Comparison of ENCODE assay signal across 17 mouse cellular contexts in the genomic region with DNA sequence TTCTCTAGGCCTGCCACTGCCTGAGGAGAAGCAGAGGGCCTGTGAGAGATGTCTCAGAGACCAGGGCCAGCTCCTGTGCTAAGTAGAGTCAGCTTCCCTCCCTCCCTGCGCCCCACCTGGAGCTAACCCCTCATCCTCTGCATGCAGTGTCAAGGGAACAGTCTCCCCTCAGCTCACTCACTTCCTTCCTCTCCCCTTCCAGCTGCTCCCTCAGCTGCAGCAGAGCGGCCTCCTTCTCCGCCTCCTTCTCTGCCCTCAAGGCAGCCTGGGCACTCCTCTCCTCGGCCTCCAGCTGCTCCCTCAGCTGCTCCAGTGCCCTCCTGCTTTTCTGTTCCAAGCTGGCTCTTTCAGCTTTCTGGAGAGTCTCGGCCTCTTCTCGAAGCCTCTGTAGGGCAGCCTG. TPM values are rescaled to one million over a fixed set of nuclear protein-coding genes. Genes with fewer than 3 reads are reported as not detected.
A peak's percentile ranks its signal among the peaks of the same experiment; 100 is the strongest.
DNase-seq lines count a peak whose midpoint lies in the region; ATAC-seq lines count a peak whose summit lies in the region.
"Had no signal": no experiment of that assay in that cellular context is flagged by ENCODE, and none has a peak within 500 bp of the region (broad histone marks: within the 10 kb centered on the region; RNA-seq: fewer than 3 reads in every experiment).

No protein-coding gene starts in this region.

- DNase-seq in hindbrain, embryonic 10.5 days (ENCODE audit: low spot score), result no peak
- DNase-seq in hindbrain, embryonic 14.5 days (ENCODE audit: low spot score), result no peak
- no peak for DNase-seq in embryonic facial prominence, embryonic 10.5 days (ENCODE audit: low spot score)
- no peak for DNase-seq in MN1 (ENCODE audit: low spot score)
- DNase-seq: adrenal gland, postnatal 14 days; cerebellum, adult 11-12 months; cerebellum, adult 9-10 months; cerebellum, postnatal 25 days; forebrain, postnatal 0 days had no signal

- peaks cover 74% of the 10 kb centered on the region for H3K36me3 ChIP-seq in hindbrain, embryonic 10.5 days
- H3K36me3 ChIP-seq in hindbrain, embryonic 14.5 days (replicated peaks; ENCODE audit: control insufficient read depth, insufficient read depth), result peaks cover 45% of the 10 kb centered on the region
- H3K36me3 ChIP-seq in midbrain, embryonic 12.5 days, result peaks cover 45% of the 10 kb centered on the region
- H3K36me3 ChIP-seq in midbrain, embryonic 15.5 days (replicated peaks), result peaks cover 25% of the 10 kb centered on the region; the same call in 1 of the 2 replicates
- H3K36me3 ChIP-seq in embryonic facial prominence, embryonic 10.5 days (replicated peaks), result peaks cover 56% of the 10 kb centered on the region

- 0 out of 2 replicates have a peak overlapping the region, but pooled peaks have one; percentile 45 for H3K27ac ChIP-seq in hindbrain, embryonic 10.5 days
- H3K27ac ChIP-seq in hindbrain, embryonic 14.5 days, result no peak overlapping the region
- H3K27ac ChIP-seq in midbrain, embryonic 12.5 days (replicated peaks), result 0 out of 2 replicates have a peak overlapping the region, but pooled peaks have one; percentile 3
- H3K27ac ChIP-seq in midbrain, embryonic 15.5 days, result no peak overlapping the region
- H3K27ac ChIP-seq in embryonic facial prominence, embryonic 10.5 days (replicated peaks), result peak overlapping the region; percentile 58; the same call in 1 of the 2 replicates
- H3K27ac ChIP-seq: forebrain, embryonic 12.5 days; hindbrain, embryonic 13.5 days had no signal

- no peaks in the 10 kb centered on the region for H3K9me3 ChIP-seq in hindbrain, embryonic 10.5 days
- H3K9me3 ChIP-seq in hindbrain, embryonic 14.5 days (ENCODE audit: control insufficient read depth, low read length), result no peaks in the 10 kb centered on the region
- H3K9me3 ChIP-seq in midbrain, embryonic 12.5 days, result no peaks in the 10 kb centered on the region
- no peaks in the 10 kb centered on the region for H3K9me3 ChIP-seq in midbrain, embryonic 15.5 days
- no peaks in the 10 kb centered on the region for H3K9me3 ChIP-seq in embryonic facial prominence, embryonic 10.5 days
- H3K9me3 ChIP-seq: forebrain, embryonic 12.5 days; heart, embryonic 12.5 days; hindbrain, embryonic 13.5 days had no signal

- peaks cover 18% of the 10 kb centered on the region; the same call in 1 of the 2 replicates for H3K4me1 ChIP-seq in hindbrain, embryonic 10.5 days (replicated peaks)
- H3K4me1 ChIP-seq in hindbrain, embryonic 14.5 days (replicated peaks; ENCODE audit: control insufficient read depth, insufficient read depth, low read length), result peaks cover 6% of the 10 kb centered on the region
- H3K4me1 ChIP-seq in midbrain, embryonic 12.5 days, result no peaks in the 10 kb centered on the region
- peaks cover 8% of the 10 kb centered on the region; the same call in 1 of the 2 replicates for H3K4me1 ChIP-seq in midbrain, embryonic 15.5 days
- 0 out of 2 replicates have a peak, but pooled peaks cover 5% of the 10 kb centered on the region for H3K4me1 ChIP-seq in embryonic facial prominence, embryonic 10.5 days
- H3K4me1 ChIP-seq: forebrain, embryonic 12.5 days; heart, embryonic 12.5 days had no signal

- H3K4me2 ChIP-seq in hindbrain, embryonic 14.5 days (replicated peaks), result no peak overlapping the region
- H3K4me2 ChIP-seq in midbrain, embryonic 12.5 days (replicated peaks), result no peak overlapping the region
- H3K4me2 ChIP-seq in midbrain, embryonic 15.5 days, result no peak overlapping the region
- H3K4me2 ChIP-seq: forebrain, embryonic 12.5 days; heart, embryonic 12.5 days; hindbrain, embryonic 13.5 days had no signal

- H3K4me3 ChIP-seq in hindbrain, embryonic 10.5 days, result no peak overlapping the region
- H3K4me3 ChIP-seq in hindbrain, embryonic 14.5 days (replicated peaks; ENCODE audit: low read length), result no peak overlapping the region
- no peak overlapping the region for H3K4me3 ChIP-seq in midbrain, embryonic 12.5 days
- H3K4me3 ChIP-seq in midbrain, embryonic 15.5 days, result no peak overlapping the region
- no peak overlapping the region for H3K4me3 ChIP-seq in embryonic facial prominence, embryonic 10.5 days
- H3K4me3 ChIP-seq: forebrain, embryonic 12.5 days; heart, embryonic 12.5 days; hindbrain, embryonic 13.5 days had no signal

- H3K9ac ChIP-seq in hindbrain, embryonic 14.5 days, result no peak overlapping the region
- no peak overlapping the region for H3K9ac ChIP-seq in midbrain, embryonic 12.5 days (replicated peaks)
- H3K9ac ChIP-seq in midbrain, embryonic 15.5 days, result no peak overlapping the region
- H3K9ac ChIP-seq: forebrain, embryonic 12.5 days; forebrain, postnatal 0 days; heart, embryonic 12.5 days; hindbrain, embryonic 13.5 days had no signal

- H3K27me3 ChIP-seq in hindbrain, embryonic 10.5 days (ENCODE audit: insufficient read depth, poor library complexity, severe bottlenecking), result no peaks in the 10 kb centered on the region
- H3K27me3 ChIP-seq in hindbrain, embryonic 14.5 days (ENCODE audit: control insufficient read depth, insufficient read depth, low read length), result no peaks in the 10 kb centered on the region
- no peaks in the 10 kb centered on the region for H3K27me3 ChIP-seq in midbrain, embryonic 12.5 days
- H3K27me3 ChIP-seq in midbrain, embryonic 15.5 days (replicated peaks), result no peaks in the 10 kb centered on the region
- no peaks in the 10 kb centered on the region for H3K27me3 ChIP-seq in embryonic facial prominence, embryonic 10.5 days (replicated peaks; ENCODE audit: low read depth, poor library complexity, severe bottlenecking)
- H3K27me3 ChIP-seq: forebrain, embryonic 12.5 days; heart, embryonic 12.5 days; hindbrain, embryonic 13.5 days; Patski had no signal

- 70% methylated on average over 6 of the region's 6 CpGs for WGBS in hindbrain, embryonic 10.5 days
- WGBS in hindbrain, embryonic 14.5 days, result 69% methylated on average over 6 of the region's 6 CpGs
- WGBS in midbrain, embryonic 12.5 days, result 77% methylated on average over 6 of the region's 6 CpGs
- 79% methylated on average over 6 of the region's 6 CpGs for WGBS in midbrain, embryonic 15.5 days
- WGBS in embryonic facial prominence, embryonic 10.5 days, result 68% methylated on average over 6 of the region's 6 CpGs

- no peak for ATAC-seq in hindbrain, embryonic 14.5 days (ENCODE audit: low FRiP score)
- ATAC-seq in midbrain, embryonic 12.5 days (ENCODE audit: low FRiP score, low read depth), result no peak
- no peak for ATAC-seq in midbrain, embryonic 15.5 days (replicated peaks)
- ATAC-seq in inflammation-experienced regulatory T-cells, adult 6 months, result no peak
- ATAC-seq: activated CD4-positive, CD25-positive, alpha-beta regulatory T cell, adult 4 months; forebrain, postnatal 0 days; Patski had no signal

RNA-seq across cellular contexts. Expression of a gene that starts 49.3 kb away (rescaled TPM):
- polyA plus RNA-seq in hindbrain, embryonic 10.5 days (2016; fragmentation: Nextera tagmentation; extraction: Ambion mirVana), result 16.0 and 20.9 TPM in 2 replicates
- polyA plus RNA-seq in hindbrain, embryonic 14.5 days (2014; fragmentation: Nextera tagmentation; extraction: Ambion mirVana), result 8.9 and 11.5 TPM in 2 replicates
- polyA plus RNA-seq in midbrain, embryonic 12.5 days (2016; fragmentation: Nextera tagmentation; extraction: Ambion mirVana), result 16.4 and 17.4 TPM in 2 replicates
- polyA plus RNA-seq in midbrain, embryonic 15.5 days (2015; fragmentation: Nextera tagmentation; extraction: Ambion mirVana), result 13.5 and 15.9 TPM in 2 replicates
- 22.8 and 24.4 TPM in 2 replicates for polyA plus RNA-seq in embryonic facial prominence, embryonic 10.5 days (2016; fragmentation: Nextera tagmentation; extraction: Ambion mirVana)
- 10 to 100 TPM in 2 of 3 experiments, 1 to 10 TPM in 1; 9.2 to 12.9 (median 10.2) TPM for polyA plus RNA-seq in inflammation-experienced regulatory T-cells, adult 6 months (2017; shearing (Covaris generic))

RNA-seq across cellular contexts. Expression of a gene that starts 59.2 kb away (rescaled TPM):
- polyA plus RNA-seq in hindbrain, embryonic 10.5 days (2016; fragmentation: Nextera tagmentation; extraction: Ambion mirVana), result 24.0 and 29.6 TPM in 2 replicates
- 46.0 and 50.3 TPM in 2 replicates for polyA plus RNA-seq in hindbrain, embryonic 14.5 days (2014; fragmentation: Nextera tagmentation; extraction: Ambion mirVana)
- polyA plus RNA-seq in midbrain, embryonic 12.5 days (2016; fragmentation: Nextera tagmentation; extraction: Ambion mirVana), result 37.7 and 38.8 TPM in 2 replicates
- 56.5 and 58.0 TPM in 2 replicates for polyA plus RNA-seq in midbrain, embryonic 15.5 days (2015; fragmentation: Nextera tagmentation; extraction: Ambion mirVana)
- polyA plus RNA-seq in embryonic facial prominence, embryonic 10.5 days (2016; fragmentation: Nextera tagmentation; extraction: Ambion mirVana), result 22.4 and 22.6 TPM in 2 replicates
- 10 to 100 TPM in 1 of 3 experiments, 1 to 10 TPM in 2; 6.0 to 10.9 (median 9.7) TPM for polyA plus RNA-seq in inflammation-experienced regulatory T-cells, adult 6 months (2017; shearing (Covaris generic))

Comparison
In these comparisons a context has a peak if more than half of its experiments do, and no peak if none do; other contexts are left out.
1. H3K27ac ChIP-seq: peak in hindbrain, embryonic 10.5 days (single experiment), midbrain, embryonic 12.5 days (single experiment) and embryonic facial prominence, embryonic 10.5 days (single experiment); none in hindbrain, embryonic 14.5 days (single experiment) and midbrain, embryonic 15.5 days (single experiment).